Mouse (Mus musculus): ENCODE measurements around the gene Cdk20. TPM values are rescaled to one million over a fixed set of nuclear protein-coding genes. Genes with fewer than 3 reads are reported as not detected.

Gene Cdk20
- polyA plus RNA-seq, 1 experiment from 2014 or later: 10.5 TPM

DNA sequence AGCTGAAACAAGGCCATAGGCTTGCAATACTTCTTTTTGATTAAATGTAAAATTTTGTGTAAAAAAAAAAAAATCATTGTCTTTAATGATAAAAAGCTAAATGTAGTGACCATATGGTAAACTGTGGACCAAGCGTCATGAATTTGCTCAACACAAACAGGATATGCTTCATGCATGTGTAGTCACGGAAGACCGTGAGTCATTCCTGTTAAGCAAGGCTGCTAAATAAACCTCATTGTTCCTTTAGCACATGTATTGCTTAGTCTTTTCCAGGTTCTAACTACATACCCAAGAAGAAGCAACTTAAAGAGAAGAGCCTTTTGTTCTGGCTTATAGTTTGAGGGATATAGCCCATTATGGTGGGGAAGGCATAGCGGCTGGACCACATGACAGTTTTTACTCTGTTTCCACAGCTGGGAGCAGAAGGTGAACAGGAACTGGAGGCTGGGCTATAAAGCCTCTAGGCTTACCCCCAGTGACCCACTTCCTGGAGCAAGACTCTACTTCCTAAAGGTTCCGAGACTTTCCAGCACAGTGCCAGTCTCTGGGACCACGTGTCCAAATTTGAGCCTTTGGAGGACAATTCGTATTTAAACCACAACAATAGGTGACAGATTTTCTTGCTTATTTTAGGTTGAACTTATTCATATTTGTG lies 10.0 kb upstream of the Cdk20 start:
- DNase-seq (no peak), ATAC-seq (ENCODE audit: insufficient read depth) (no peak)
- Histone ChIP-seq H3K9ac (no peak overlapping the region), H3K4me2 (no peak overlapping the region), H3K4me1 (ENCODE audit: insufficient read depth) (no peaks in the 10 kb centered on the region), H3K27me3 (ENCODE audit: insufficient read depth, low read length) (no peaks in the 10 kb centered on the region), H3K4me3 (ENCODE audit: low read depth, low read length) (no peak overlapping the region), H3K27ac (ENCODE audit: low read depth) (no peak overlapping the region), H3K9me3 (ENCODE audit: low read depth, low read length) (no peaks in the 10 kb centered on the region), H3K36me3 (ENCODE audit: insufficient read depth) (no peaks in the 10 kb centered on the region)
- TF ChIP-seq CTCF (IDR thresholded peaks at IDR 0.05; ENCODE audit: low read depth): no peak
- WGBS: 83% methylated on average over 7 of the region's 7 CpGs

DNA sequence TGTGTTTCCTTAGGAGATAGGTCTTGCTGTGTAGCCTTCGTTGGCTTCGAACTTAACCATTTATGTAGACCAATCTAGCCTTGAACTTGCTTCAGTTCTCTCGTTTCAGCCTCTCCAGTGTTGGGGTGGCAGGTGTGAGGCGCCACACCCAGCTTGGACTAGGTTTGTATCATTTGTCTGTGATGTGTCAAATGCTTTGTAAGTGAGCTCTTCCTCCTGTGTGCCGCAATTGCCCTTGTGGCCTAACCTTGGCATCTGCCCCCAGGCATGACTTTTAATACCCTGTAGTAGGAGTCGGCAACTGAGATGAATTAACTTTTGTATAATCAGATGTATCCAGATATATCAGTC lies 9.5 kb upstream of the Cdk20 start:
- H3K9me3 ChIP-seq (ENCODE audit: low read depth, low read length): no peaks in the 10 kb centered on the region
- ATAC-seq (ENCODE audit: insufficient read depth): no peak
- WGBS: 80% methylated on average over 6 of the region's 6 CpGs

DNA sequence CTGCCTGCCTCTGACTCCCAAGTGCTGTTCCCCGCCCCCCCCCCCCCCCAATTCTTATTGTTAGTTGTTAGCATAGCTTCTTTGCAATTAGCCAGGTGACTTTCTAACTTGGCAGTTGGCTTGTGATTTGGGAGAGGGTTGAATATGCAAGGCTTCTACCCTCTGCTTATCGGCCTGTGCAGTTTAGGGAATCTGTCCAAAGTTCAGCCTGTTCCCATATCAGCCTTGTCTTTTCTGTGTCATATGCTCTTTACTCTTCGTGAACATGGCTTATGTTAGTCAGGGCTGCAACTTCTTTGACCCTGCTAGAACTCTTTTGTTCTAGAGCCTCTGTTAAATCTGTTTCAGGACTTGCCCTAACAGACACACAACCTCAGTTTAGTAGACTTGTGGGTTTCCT lies 7.8 kb upstream of the Cdk20 start:
- no peaks in the 10 kb centered on the region for H3K36me3 ChIP-seq (ENCODE audit: insufficient read depth)
- H3K4me3 ChIP-seq (ENCODE audit: low read depth, low read length): no peak overlapping the region
- TF ChIP-seq CTCF (IDR thresholded peaks at IDR 0.05; ENCODE audit: low read depth): no peak
- H3K27ac ChIP-seq (ENCODE audit: low read depth): no peak overlapping the region
- DNase-seq (no peak), ATAC-seq (ENCODE audit: insufficient read depth) (no peak)
- H3K27me3 ChIP-seq (ENCODE audit: insufficient read depth, low read length): no peaks in the 10 kb centered on the region
- no peaks in the 10 kb centered on the region for H3K9me3 ChIP-seq (ENCODE audit: low read depth, low read length)
- no peaks in the 10 kb centered on the region for H3K4me1 ChIP-seq (ENCODE audit: insufficient read depth)
- H3K4me2 ChIP-seq: no peak overlapping the region
- WGBS: 67% methylated on average over 3 of the region's 3 CpGs
- no peak overlapping the region for H3K9ac ChIP-seq

More for the DNA sequence above, 9.5 kb upstream of the Cdk20 start:
- H3K4me2 ChIP-seq: no peak overlapping the region
- no peak for DNase-seq
- no peaks in the 10 kb centered on the region for H3K27me3 ChIP-seq (ENCODE audit: insufficient read depth, low read length)
- H3K9ac ChIP-seq: no peak overlapping the region
- H3K27ac ChIP-seq (ENCODE audit: low read depth): no peak overlapping the region
- no peaks in the 10 kb centered on the region for H3K36me3 ChIP-seq (ENCODE audit: insufficient read depth)
- TF ChIP-seq CTCF (IDR thresholded peaks at IDR 0.05; ENCODE audit: low read depth): no peak
- no peaks in the 10 kb centered on the region for H3K4me1 ChIP-seq (ENCODE audit: insufficient read depth)
- no peak overlapping the region for H3K4me3 ChIP-seq (ENCODE audit: low read depth, low read length)

DNA sequence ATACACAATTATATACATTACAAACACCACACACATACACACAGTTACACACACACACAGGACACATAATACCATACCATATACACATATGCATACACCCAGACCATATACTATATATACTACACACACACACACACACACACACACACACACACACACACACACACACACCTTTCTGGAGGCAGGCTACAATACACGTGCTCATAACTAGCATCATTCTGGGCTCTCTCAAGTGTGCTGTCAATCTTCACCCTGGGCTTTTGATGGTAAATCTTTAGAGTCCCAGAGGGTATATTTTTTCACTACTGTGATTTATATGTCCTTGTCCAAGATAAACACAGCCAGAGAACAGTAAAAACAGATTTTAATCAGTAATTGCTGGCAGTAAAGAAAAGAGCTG lies 6.8 kb upstream of the Cdk20 start:
- no peak for TF ChIP-seq CTCF (IDR thresholded peaks at IDR 0.05; ENCODE audit: low read depth)
- H3K4me2 ChIP-seq: no peak overlapping the region
- H3K36me3 ChIP-seq (ENCODE audit: insufficient read depth): no peaks in the 10 kb centered on the region
- H3K27me3 ChIP-seq (ENCODE audit: insufficient read depth, low read length): no peaks in the 10 kb centered on the region
- no peak overlapping the region for H3K4me3 ChIP-seq (ENCODE audit: low read depth, low read length)
- H3K4me1 ChIP-seq (ENCODE audit: insufficient read depth): no peaks in the 10 kb centered on the region
- no peaks in the 10 kb centered on the region for H3K9me3 ChIP-seq (ENCODE audit: low read depth, low read length)
- H3K9ac ChIP-seq: no peak overlapping the region
- DNase-seq: no peak
- ATAC-seq (ENCODE audit: insufficient read depth): no peak
- no peak overlapping the region for H3K27ac ChIP-seq (ENCODE audit: low read depth)
- 64% methylated on average over 1 of the region's 1 CpGs for WGBS

GRCm38 (mm10) chr13:64429328-64429727 lies 2.8 kb upstream of the Cdk20 start:
- H3K4me1 ChIP-seq (ENCODE audit: insufficient read depth): peaks cover 4% of the 10 kb centered on the region; the same call in 1 of the 2 replicates
- no peak overlapping the region for H3K4me2 ChIP-seq
- H3K36me3 ChIP-seq (ENCODE audit: insufficient read depth): no peaks in the 10 kb centered on the region
- peak; percentile 51 for TF ChIP-seq CTCF (IDR thresholded peaks at IDR 0.05; ENCODE audit: low read depth)
- no peaks in the 10 kb centered on the region for H3K27me3 ChIP-seq (ENCODE audit: insufficient read depth, low read length)
- 4% methylated on average over 1 of the region's 1 CpGs for WGBS
- H3K27ac ChIP-seq (ENCODE audit: low read depth): no peak overlapping the region
- DNase-seq (no peak), ATAC-seq (ENCODE audit: insufficient read depth) (no peak)
- no peaks in the 10 kb centered on the region for H3K9me3 ChIP-seq (ENCODE audit: low read depth, low read length)
- no peak overlapping the region for H3K9ac ChIP-seq
- H3K4me3 ChIP-seq (ENCODE audit: low read depth, low read length): no peak overlapping the region

- DNase-seq (no peak), ATAC-seq (ENCODE audit: insufficient read depth) (no peak)
- TF ChIP-seq CTCF (IDR thresholded peaks at IDR 0.05; ENCODE audit: low read depth): no peak
- Histone ChIP-seq H3K4me2 (no peak overlapping the region), H3K4me3 (ENCODE audit: low read depth, low read length) (no peak overlapping the region), H3K4me1 (ENCODE audit: insufficient read depth) (peaks cover 4% of the 10 kb centered on the region; the same call in 1 of the 2 replicates), H3K9me3 (ENCODE audit: low read depth, low read length) (no peaks in the 10 kb centered on the region), H3K36me3 (ENCODE audit: insufficient read depth) (0 out of 2 replicates have a peak, but pooled peaks cover 4% of the 10 kb centered on the region), H3K27ac (ENCODE audit: low read depth) (no peak overlapping the region), H3K9ac (no peak overlapping the region), H3K27me3 (ENCODE audit: insufficient read depth, low read length) (no peaks in the 10 kb centered on the region)
- 31% methylated on average over 7 of the region's 7 CpGs for WGBS
Measured at GRCm38 (mm10) chr13:64437801-64438200, 5.7 kb downstream of the Cdk20 start.

GRCm38 (mm10) chr13:64438863-64439452 lies 6.8 kb downstream of the Cdk20 start:
- TF ChIP-seq CTCF (IDR thresholded peaks at IDR 0.05; ENCODE audit: low read depth): peak; percentile 87
- Histone ChIP-seq H3K4me2 (no peak overlapping the region), H3K36me3 (ENCODE audit: insufficient read depth) (0 out of 2 replicates have a peak, but pooled peaks cover 4% of the 10 kb centered on the region), H3K9ac (no peak overlapping the region), H3K27me3 (ENCODE audit: insufficient read depth, low read length) (no peaks in the 10 kb centered on the region), H3K27ac (ENCODE audit: low read depth) (no peak overlapping the region), H3K9me3 (ENCODE audit: low read depth, low read length) (no peaks in the 10 kb centered on the region), H3K4me3 (ENCODE audit: low read depth, low read length) (no peak overlapping the region), H3K4me1 (ENCODE audit: insufficient read depth) (no peaks in the 10 kb centered on the region)
- peak; percentile 50; the same call in 1 of the 2 replicates for ATAC-seq (ENCODE audit: insufficient read depth)
- DNase-seq: peak; percentile 84
- 53% methylated on average over 9 of the region's 9 CpGs for WGBS

Data from lung, embryonic 14.5 days (tissue).